Mouse (Mus musculus) liver, embryonic 12.5 days (tissue): ENCODE measurements around the gene Tpst1. TPM values are rescaled to one million over a fixed set of nuclear protein-coding genes. Genes with fewer than 3 reads are reported as not detected.

Source experiments
- ATAC-seq: fragments of 200-750 bp; cut with Nextera tagmentation; 2 replicates; pipeline ENCODE4 v1.8.0; 2017; ENCODE audit warnings: moderate number of reproducible peaks, mild to moderate bottlenecking, moderate library complexity
- H3K27ac ChIP-seq: fragments of 300-500 bp; sonication (generic); 2 replicates; pipeline ENCODE4 v1.5.1; 2016; ENCODE audit warnings: mild to moderate bottlenecking
- H3K27me3 ChIP-seq: fragments of 300-500 bp; sonication (generic); replicated peaks from 2 replicates; pipeline ENCODE4 v1.6.1; 2016; ENCODE audit warnings: mild to moderate bottlenecking, moderate library complexity
- H3K36me3 ChIP-seq: fragments of 300-500 bp; sonication (generic); 2 replicates; pipeline ENCODE4 v1.6.1; 2016; ENCODE audit warnings: mild to moderate bottlenecking, moderate library complexity
- H3K4me1 ChIP-seq: fragments of 300-500 bp; sonication (generic); 2 replicates; pipeline ENCODE4 v1.6.1; 2016
- H3K4me2 ChIP-seq: fragments of 300-500 bp; sonication (generic); 2 replicates; pipeline ENCODE4 v1.6.1; 2016; ENCODE audit warnings: mild to moderate bottlenecking, moderate library complexity
- H3K4me3 ChIP-seq: fragments of 300-500 bp; sonication (generic); 2 replicates; pipeline ENCODE4 v1.5.1; 2016; ENCODE audit warnings: mild to moderate bottlenecking, moderate library complexity
- H3K9ac ChIP-seq: fragments of 300-500 bp; sonication (generic); 2 replicates; pipeline ENCODE4 v1.6.1; 2016; ENCODE audit warnings: mild to moderate bottlenecking, moderate library complexity
- H3K9me3 ChIP-seq: fragments of 300-500 bp; sonication (generic); replicated peaks from 2 replicates; pipeline ENCODE4 v1.6.1; 2016; ENCODE audit warnings: mild to moderate bottlenecking, moderate library complexity
- WGBS: fragments of 180-500 bp; shearing (Covaris S2); methylation state at CpG from one replicate; pipeline ENCODE4 v1.1.7; 2016; ENCODE audit not compliant: insufficient replicate concordance; 5-methylcytosine and 5-hydroxymethylcytosine counted together
- polyA plus RNA-seq: library from polyadenylated mRNA; unstranded; fragments of >200 nt; fragmentation: Nextera tagmentation; extraction: Ambion mirVana; gene quantifications from 2 replicates; pipeline ENCODE4 v1.2.1, GENCODE M21; 2016

Tpst1 gene
- polyA plus RNA-seq, 1 experiment from 2014 or later: 37.2 TPM

- WGBS: 69% methylated on average over 2 of the region's 2 CpGs
- H3K9me3 ChIP-seq: no peaks in the 10 kb centered on the region
- ATAC-seq: no peak
- peaks cover 54% of the 10 kb centered on the region for H3K36me3 ChIP-seq
- H3K4me3 ChIP-seq: no peak overlapping the region
- H3K9ac ChIP-seq: no peak overlapping the region
- no peak overlapping the region for H3K4me2 ChIP-seq
- no peaks in the 10 kb centered on the region for H3K27me3 ChIP-seq
- no peaks in the 10 kb centered on the region for H3K4me1 ChIP-seq
- H3K27ac ChIP-seq: no peak overlapping the region
These were observed 81.2 kb downstream of the Tpst1 start for GRCm38 (mm10) chr5:130154286-130154685.

- Histone ChIP-seq H3K36me3 (peaks cover 14% of the 10 kb centered on the region), H3K27me3 (no peaks in the 10 kb centered on the region), H3K4me1 (peaks cover 7% of the 10 kb centered on the region), H3K4me3 (no peak overlapping the region), H3K27ac (no peak overlapping the region), H3K4me2 (no peak overlapping the region), H3K9me3 (no peaks in the 10 kb centered on the region), H3K9ac (no peak overlapping the region)
- no peak for ATAC-seq
- WGBS: 71% methylated on average over 4 of the region's 4 CpGs
These were observed 85.4 kb downstream of the Tpst1 start for GRCm38 (mm10) chr5:130158545-130158944.

- Histone ChIP-seq H3K27ac (no peak overlapping the region), H3K4me1 (peaks cover 19% of the 10 kb centered on the region), H3K9me3 (no peaks in the 10 kb centered on the region), H3K36me3 (peaks cover 7% of the 10 kb centered on the region), H3K27me3 (no peaks in the 10 kb centered on the region), H3K4me2 (no peak overlapping the region), H3K4me3 (no peak overlapping the region), H3K9ac (no peak overlapping the region)
- no peak for ATAC-seq
- WGBS: 43% methylated on average over 7 of the region's 7 CpGs
These were observed 86.7 kb downstream of the Tpst1 start for GRCm38 (mm10) chr5:130159761-130160201.

DNA sequence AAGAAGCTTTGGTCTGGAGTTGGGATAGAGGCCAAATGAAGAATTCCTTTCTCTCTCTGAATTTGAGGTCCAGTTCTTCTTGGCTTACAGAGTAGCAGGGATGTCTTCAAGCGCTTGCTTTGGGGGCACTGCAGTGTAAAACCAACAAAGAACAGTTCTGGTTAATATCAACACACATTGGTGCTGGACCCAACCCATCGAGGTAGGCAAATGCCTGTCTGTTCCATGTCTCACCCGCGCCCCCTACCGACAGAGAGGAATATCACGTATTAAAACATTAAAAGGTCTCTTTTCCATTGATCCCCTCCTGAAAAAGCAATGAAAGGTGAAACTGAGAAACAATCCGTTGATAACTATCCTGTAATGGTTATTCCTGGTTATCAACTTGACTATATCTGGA is 90.5 kb downstream of the Tpst1 start:
- Histone ChIP-seq H3K27me3 (no peaks in the 10 kb centered on the region), H3K27ac (no peak overlapping the region; the same call in 1 of the 2 replicates), H3K9ac (no peak overlapping the region), H3K36me3 (no peaks in the 10 kb centered on the region), H3K4me2 (no peak overlapping the region), H3K4me3 (no peak overlapping the region), H3K4me1 (peaks cover 40% of the 10 kb centered on the region), H3K9me3 (no peaks in the 10 kb centered on the region)
- WGBS: under 1% methylated on average over 7 of the region's 7 CpGs
- ATAC-seq: peak; percentile 47; the same call in 1 of the 2 replicates

DNA sequence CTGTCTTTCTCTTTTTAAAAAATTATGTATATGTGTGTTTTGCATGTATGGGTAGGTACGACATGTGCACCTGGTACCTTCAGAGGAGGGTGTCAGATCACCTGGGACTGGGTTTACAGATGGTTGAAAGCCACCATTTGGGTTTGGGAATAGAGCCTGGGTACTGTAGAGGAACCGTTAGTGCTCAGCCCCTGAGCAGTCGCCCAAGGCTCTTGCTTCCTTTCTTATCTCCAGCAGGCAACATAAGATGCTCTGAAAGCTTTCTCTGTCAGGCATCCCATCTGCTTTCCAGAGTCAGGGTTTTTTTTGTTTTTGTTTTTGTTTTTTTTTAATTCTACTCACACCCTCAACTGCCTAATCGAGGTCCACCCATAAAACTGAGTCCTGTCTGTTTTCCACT is 92.1 kb downstream of the Tpst1 start:
- 38% methylated on average over 4 of the region's 4 CpGs for WGBS

DNA sequence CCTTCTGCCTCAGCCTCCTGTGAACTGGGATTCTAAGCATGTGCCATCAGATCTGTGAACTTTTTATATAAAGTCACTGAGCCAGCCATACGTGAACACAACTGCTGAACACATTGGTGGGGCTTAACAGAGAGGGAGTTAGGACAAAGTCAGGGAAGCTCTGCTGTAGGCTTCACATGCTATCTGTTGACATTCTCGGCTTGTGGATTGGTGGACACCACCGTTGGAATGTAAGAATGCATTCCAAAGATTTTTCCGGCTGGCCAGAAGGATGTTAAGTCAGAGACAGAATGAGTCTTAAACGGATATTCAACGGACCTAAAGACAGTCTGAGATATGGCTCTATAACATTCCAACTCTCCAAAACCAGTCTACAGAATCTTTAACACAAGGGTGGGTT is 96.0 kb downstream of the Tpst1 start:
- no peak for ATAC-seq
- no peak overlapping the region for H3K4me2 ChIP-seq
- H3K4me1 ChIP-seq: peaks cover 69% of the 10 kb centered on the region
- no peaks in the 10 kb centered on the region for H3K36me3 ChIP-seq
- H3K27ac ChIP-seq: peak overlapping the region; percentile 100
- H3K4me3 ChIP-seq: no peak overlapping the region
- H3K27me3 ChIP-seq: no peaks in the 10 kb centered on the region
- no peak overlapping the region for H3K9ac ChIP-seq
- no peaks in the 10 kb centered on the region for H3K9me3 ChIP-seq
- 75% methylated on average over 6 of the region's 6 CpGs for WGBS

More for the DNA sequence above, 92.1 kb downstream of the Tpst1 start:
- Histone ChIP-seq H3K27ac (peak overlapping the region; percentile 57; the same call in 1 of the 2 replicates), H3K36me3 (no peaks in the 10 kb centered on the region), H3K4me3 (no peak overlapping the region), H3K27me3 (no peaks in the 10 kb centered on the region), H3K4me1 (peaks cover 56% of the 10 kb centered on the region), H3K9me3 (no peaks in the 10 kb centered on the region), H3K4me2 (no peak overlapping the region), H3K9ac (no peak overlapping the region)
- peak; percentile 61; the same call in 1 of the 2 replicates for ATAC-seq

DNA sequence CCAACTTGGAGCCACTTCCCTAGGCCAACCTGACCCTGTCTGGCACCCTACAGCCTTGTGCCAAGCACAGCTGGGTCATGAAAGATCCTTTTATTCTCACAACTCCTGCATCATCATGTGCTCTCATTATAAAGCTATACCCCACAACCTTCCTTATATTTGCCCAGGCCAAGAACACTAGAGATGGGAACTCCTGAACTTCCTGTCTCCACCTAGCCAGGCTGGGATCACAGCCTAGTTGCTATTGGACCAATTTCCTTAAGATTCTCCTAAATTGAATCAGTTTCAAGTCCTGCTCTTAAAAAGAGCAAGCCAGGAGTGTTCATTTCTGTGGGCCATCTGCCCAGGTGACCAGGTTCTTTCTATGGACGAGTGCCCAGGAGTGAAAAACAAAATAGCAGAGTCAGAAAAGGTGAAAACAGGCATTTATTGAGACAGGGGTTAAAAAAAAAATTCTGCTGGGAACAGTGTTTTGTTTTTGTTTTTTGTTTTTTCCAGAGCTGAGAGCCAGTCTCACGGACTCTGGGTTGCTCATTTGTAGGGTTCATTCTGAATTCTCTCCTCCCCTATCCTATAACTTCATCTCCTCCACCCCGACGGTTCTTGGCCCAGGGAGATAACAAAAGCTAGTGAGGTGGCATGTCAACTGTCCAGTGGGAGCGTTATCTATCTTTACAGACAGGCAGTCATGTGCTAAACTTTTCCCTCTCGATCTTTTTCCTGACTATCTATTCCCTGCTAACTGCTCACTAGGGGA is 97.7 kb downstream of the Tpst1 start:
- H3K4me3 ChIP-seq: peak overlapping the region; percentile 93
- no peaks in the 10 kb centered on the region for H3K36me3 ChIP-seq
- H3K9ac ChIP-seq: peak overlapping the region; percentile 97
- H3K9me3 ChIP-seq: no peaks in the 10 kb centered on the region
- peak overlapping the region; percentile 82 for H3K4me2 ChIP-seq
- WGBS: 3% methylated on average over 6 of the region's 6 CpGs
- peaks cover 69% of the 10 kb centered on the region for H3K4me1 ChIP-seq
- H3K27ac ChIP-seq: peak overlapping the region; percentile 100
- ATAC-seq: peak; percentile 84
- no peaks in the 10 kb centered on the region for H3K27me3 ChIP-seq

- Histone ChIP-seq H3K27me3 (no peaks in the 10 kb centered on the region), H3K4me3 (peak within 1 kb of the TSS; percentile 93), H3K9me3 (no peaks in the 10 kb centered on the region), H3K4me1 (peaks cover 75% of the 10 kb centered on the region), H3K4me2 (peak within 1 kb of the TSS; percentile 82), H3K36me3 (no peaks in the 10 kb centered on the region), H3K27ac (peak within 1 kb of the TSS; percentile 100), H3K9ac (peak within 1 kb of the TSS; percentile 97)
- peak; percentile 87 for ATAC-seq
- WGBS: under 1% methylated on average over 58 of the region's 62 CpGs
These were observed 98.4 kb downstream of the Tpst1 start, which contains the start of gene Rabgef1 for GRCm38 (mm10) chr5:130171423-130171954. Rabgef1 (plus strand) TSS chr5:130171798.

DNA sequence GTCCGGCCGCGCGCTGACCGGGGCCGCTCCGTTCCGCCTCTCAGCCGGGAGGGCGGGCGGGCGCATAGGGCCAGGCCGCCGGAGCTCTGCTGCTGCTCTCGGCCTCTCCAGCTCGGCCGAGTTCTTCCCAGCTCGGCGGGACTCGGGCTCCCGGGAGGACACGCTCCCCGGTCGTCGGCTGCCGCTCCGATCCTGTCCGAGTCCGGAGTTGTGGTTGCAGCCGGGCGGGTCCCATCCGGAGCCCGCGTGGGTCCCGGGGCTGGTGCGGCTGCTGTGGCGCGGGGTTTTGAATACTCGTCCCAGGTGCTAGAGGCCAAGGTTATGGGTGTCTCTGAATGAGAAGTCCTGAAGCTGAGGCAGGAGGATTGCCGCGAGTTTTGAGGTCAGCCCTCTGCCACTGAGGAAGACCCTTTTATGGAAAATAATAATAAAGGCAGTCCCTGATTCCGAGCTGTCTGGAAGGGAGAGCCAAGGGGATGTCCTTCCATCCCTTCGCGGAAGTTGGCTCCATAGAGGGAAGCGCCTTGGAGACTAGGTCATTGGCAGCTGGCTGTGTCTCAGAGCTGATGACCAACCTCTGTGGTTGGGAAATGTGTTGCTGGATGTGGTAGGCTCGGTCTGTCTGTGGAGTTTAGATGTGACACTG is 99.0 kb downstream of the Tpst1 start:
- Histone ChIP-seq H3K27ac (peak overlapping the region; percentile 100), H3K4me2 (peak overlapping the region; percentile 82), H3K9me3 (no peaks in the 10 kb centered on the region), H3K27me3 (no peaks in the 10 kb centered on the region), H3K36me3 (no peaks in the 10 kb centered on the region), H3K9ac (peak overlapping the region; percentile 97), H3K4me1 (peaks cover 74% of the 10 kb centered on the region), H3K4me3 (peak overlapping the region; percentile 93)
- WGBS: 1% methylated on average over 46 of the region's 46 CpGs
- ATAC-seq: peak; percentile 48

GRCm38 (mm10) chr5:130173012-130173411 is 99.9 kb downstream of the Tpst1 start:
- ATAC-seq: no peak
- peaks cover 75% of the 10 kb centered on the region for H3K4me1 ChIP-seq
- WGBS: 44% methylated on average over 4 of the region's 4 CpGs
- H3K4me3 ChIP-seq: peak overlapping the region; percentile 93
- peak overlapping the region; percentile 82 for H3K4me2 ChIP-seq
- peak overlapping the region; percentile 97 for H3K9ac ChIP-seq
- no peaks in the 10 kb centered on the region for H3K9me3 ChIP-seq
- H3K27me3 ChIP-seq: no peaks in the 10 kb centered on the region
- H3K27ac ChIP-seq: peak overlapping the region; percentile 100
- no peaks in the 10 kb centered on the region for H3K36me3 ChIP-seq

- Histone ChIP-seq H3K9ac (peak overlapping the region; percentile 9; the same call in 1 of the 2 replicates), H3K36me3 (no peaks in the 10 kb centered on the region), H3K4me1 (peaks cover 71% of the 10 kb centered on the region), H3K4me3 (no peak overlapping the region), H3K27ac (no peak overlapping the region), H3K9me3 (no peaks in the 10 kb centered on the region), H3K27me3 (no peaks in the 10 kb centered on the region), H3K4me2 (no peak overlapping the region)
- no peak for ATAC-seq
- WGBS: 78% methylated on average over 4 of the region's 4 CpGs
These were observed 104.7 kb downstream of the Tpst1 start for GRCm38 (mm10) chr5:130177871-130178270.

DNA sequence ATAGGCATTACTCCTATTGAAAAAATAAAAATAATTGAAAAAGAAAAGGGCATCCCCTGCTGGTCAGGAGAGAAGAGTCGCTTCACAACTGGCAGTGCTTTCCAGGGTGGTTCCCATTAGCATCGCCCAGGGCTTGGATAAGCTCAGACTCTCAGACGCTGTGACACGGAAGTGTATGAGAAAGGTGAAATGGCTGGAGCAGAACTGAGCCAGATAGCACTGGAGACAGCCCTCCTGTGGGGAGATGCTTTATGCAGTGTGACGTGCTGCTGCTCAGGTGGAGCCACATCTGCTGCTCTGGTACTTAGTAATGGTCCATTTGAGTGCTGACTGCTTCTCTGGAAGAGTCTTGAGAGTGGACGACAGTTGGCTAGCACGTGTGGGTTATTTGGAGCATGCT is 107.2 kb downstream of the Tpst1 start:
- 76% methylated on average over 7 of the region's 7 CpGs for WGBS
- no peaks in the 10 kb centered on the region for H3K36me3 ChIP-seq
- no peak overlapping the region for H3K9ac ChIP-seq
- H3K27me3 ChIP-seq: no peaks in the 10 kb centered on the region
- no peak overlapping the region for H3K27ac ChIP-seq
- peaks cover 67% of the 10 kb centered on the region for H3K4me1 ChIP-seq
- no peak for ATAC-seq
- H3K4me2 ChIP-seq: no peak overlapping the region
- H3K4me3 ChIP-seq: no peak overlapping the region
- no peaks in the 10 kb centered on the region for H3K9me3 ChIP-seq
